Mouse (Mus musculus) ovary, adult 18-20 months (tissue): ENCODE measurements around the gene Hcn2.

ENCODE experiments used
- DNase-seq: peaks from one replicate; pipeline ENCODE4 v3.0.0; 2022; ENCODE audit warnings: low spot score, mixed read lengths

Hcn2 gene

GRCm38 (mm10) chr10:79774486-79775279, 58.2 kb downstream of the Hcn2 start:
- DNase-seq, result no peak

GRCm38 (mm10) chr10:79777103-79777531, 60.7 kb downstream of the Hcn2 start, which contains the start of gene Fstl3:
TSS of gene Fstl3 (plus strand) at chr10:79777272.
- DNase-seq, result no peak

- no peak for DNase-seq
These were observed 61.6 kb downstream of the Hcn2 start for GRCm38 (mm10) chr10:79778006-79778405.

- no peak for DNase-seq
These were observed 62.8 kb downstream of the Hcn2 start for GRCm38 (mm10) chr10:79779193-79779592.

- DNase-seq, result peak; percentile 96
These were observed 63.6 kb downstream of the Hcn2 start for GRCm38 (mm10) chr10:79779784-79780663.

- no peak for DNase-seq
These were observed 64.2 kb downstream of the Hcn2 start for GRCm38 (mm10) chr10:79780664-79781015.

- no peak for DNase-seq
These were observed 64.7 kb downstream of the Hcn2 start for GRCm38 (mm10) chr10:79781139-79781538.

- DNase-seq, result no peak
These were observed 65.5 kb downstream of the Hcn2 start for GRCm38 (mm10) chr10:79781956-79782355.

- no peak for DNase-seq
These were observed 66.6 kb downstream of the Hcn2 start for GRCm38 (mm10) chr10:79783050-79783449.

GRCm38 (mm10) chr10:79783920-79784800, 67.7 kb downstream of the Hcn2 start:
- DNase-seq, result no peak
